Mouse (Mus musculus) frontal cortex, postnatal 10 days (tissue): ENCODE results near the gene Rccd1.
"Not testable (repeated sequence)": the region's sequence is repeated elsewhere in the genome, so short reads cannot be mapped to it uniquely, and the experiment has no call there.

Experiments used
- DNase-seq, 2 experiments: peaks; one replicate each; pipeline ENCODE4 v3.0.0; 2022; ENCODE audit warnings: low spot score in 2 of 2, mixed read lengths in 1 of 2

Gene Rccd1

DNA sequence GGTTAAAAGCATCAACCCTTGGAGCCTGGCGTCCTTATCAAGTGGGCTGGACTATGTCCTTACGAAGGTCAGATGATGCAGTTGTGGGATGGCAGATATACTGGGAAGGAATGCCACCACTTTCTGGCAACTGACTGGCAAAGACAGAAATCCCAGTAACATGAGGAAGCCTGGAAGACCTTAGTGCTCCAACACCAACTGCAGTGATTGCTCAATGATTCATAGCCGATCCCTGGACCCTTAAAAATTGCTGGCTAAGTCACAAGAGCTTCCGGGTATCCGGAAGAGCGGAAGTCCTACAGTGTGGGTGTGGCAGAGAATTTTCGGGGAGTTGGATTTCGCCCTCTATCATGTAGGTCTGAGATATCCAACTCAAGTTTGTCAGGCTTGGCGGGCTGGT is 21.9 kb upstream of the Rccd1 start:
- DNase-seq: no peak

DNA sequence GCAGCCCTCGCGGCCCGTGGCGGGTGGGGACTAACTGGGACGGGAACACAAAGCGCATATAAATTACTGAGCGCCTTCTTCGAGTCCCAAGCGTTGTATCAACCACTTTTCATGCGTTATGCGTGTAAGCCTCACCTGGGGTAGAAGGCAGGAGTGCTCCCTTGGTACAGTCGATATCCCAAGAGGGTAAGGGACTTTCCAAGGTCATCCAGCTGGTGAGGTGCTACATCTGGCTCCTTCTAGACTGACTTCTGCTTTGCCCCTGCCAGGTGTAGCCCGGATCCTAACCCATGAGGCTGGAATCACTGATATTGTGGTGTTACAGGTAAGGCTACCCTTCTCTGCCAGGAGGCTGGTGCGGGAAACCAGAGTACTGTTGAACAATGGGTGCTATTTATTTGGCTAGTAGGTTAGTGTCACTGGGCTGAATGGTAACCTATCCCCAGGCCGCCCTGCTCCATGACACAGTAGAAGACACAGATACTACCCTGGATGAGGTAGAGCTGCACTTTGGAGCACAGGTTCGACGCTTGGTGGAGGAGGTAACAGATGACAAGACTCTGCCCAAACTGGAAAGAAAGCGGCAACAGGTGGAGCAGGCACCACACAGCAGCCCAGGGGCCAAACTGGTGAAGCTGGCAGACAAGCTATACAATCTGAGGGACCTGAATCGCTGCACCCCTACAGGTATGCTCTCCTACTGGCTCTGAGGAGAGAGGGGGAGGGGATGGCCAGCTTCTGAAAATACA is 19.2 kb upstream of the Rccd1 start:
- no peak for DNase-seq

DNA sequence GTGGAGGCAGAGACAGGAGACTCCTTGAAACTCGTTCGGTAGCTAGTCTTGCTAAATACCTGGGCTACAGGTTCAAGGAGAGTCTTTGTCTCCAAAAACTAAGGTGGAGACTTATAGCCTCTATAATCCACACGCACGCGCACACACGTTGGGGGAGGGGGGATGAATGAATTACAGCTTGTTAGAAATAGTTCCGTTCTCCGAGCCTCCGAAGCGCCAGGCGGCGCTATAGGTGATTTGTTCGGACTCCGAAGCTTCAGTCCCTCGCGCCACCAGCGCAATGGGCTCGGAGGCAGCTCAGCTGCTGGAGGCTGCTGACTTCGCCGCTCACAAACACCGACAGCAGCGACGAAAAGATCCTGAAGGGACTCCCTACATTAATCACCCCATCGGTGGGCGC is 18.6 kb upstream of the Rccd1 start, which contains the start of gene Hddc3:
Gene Hddc3 (plus strand): TSS at position 247 of the 400 bp plus-strand sequence.
- peak; percentile 91 to 94 for DNase-seq

DNA sequence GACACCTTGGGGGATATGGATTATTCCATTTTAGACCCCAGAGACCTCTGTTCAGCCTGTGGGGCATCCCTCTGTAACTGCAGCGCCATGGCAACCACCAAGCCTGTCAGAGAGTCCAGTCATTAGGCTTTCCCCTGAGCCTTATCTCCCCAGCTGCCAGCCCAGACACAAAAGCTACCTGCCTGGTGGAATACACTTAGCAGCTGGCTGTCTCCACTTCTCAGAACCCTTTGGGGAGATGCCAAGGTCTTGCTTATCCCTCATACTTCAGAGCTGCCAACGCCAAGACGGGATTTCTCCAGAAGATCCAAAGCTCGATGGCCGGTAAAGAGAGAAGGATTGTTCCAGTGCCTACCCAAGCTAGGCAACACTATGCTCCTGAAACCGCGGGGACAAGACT is 17.5 kb upstream of the Rccd1 start:
- no peak for DNase-seq

DNA sequence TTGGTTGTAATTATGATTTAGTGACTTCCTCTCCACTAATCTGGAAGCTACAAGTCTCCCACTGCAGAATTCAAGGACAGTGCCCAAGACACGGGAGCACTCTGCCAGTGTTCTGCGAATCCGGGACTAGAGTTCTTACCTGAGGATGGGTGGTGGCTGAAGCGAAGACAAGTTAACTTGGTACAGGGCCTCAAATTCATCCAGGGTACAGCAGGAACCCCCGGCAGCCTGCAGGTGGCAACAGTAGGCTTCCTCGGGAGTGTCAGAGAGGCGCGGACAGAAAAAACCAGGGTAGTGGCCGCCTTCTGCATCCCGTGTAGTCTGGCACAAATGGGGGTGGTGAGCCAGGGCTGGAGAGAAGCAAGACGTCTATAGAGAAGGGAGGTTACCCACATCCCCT is 16.5 kb upstream of the Rccd1 start, which contains the start of gene Unc45a:
Gene Unc45a (minus strand): TSS at position 213 of the 400 bp plus-strand sequence.
- DNase-seq: peak in 1 of 2 experiments; percentile 64

DNA sequence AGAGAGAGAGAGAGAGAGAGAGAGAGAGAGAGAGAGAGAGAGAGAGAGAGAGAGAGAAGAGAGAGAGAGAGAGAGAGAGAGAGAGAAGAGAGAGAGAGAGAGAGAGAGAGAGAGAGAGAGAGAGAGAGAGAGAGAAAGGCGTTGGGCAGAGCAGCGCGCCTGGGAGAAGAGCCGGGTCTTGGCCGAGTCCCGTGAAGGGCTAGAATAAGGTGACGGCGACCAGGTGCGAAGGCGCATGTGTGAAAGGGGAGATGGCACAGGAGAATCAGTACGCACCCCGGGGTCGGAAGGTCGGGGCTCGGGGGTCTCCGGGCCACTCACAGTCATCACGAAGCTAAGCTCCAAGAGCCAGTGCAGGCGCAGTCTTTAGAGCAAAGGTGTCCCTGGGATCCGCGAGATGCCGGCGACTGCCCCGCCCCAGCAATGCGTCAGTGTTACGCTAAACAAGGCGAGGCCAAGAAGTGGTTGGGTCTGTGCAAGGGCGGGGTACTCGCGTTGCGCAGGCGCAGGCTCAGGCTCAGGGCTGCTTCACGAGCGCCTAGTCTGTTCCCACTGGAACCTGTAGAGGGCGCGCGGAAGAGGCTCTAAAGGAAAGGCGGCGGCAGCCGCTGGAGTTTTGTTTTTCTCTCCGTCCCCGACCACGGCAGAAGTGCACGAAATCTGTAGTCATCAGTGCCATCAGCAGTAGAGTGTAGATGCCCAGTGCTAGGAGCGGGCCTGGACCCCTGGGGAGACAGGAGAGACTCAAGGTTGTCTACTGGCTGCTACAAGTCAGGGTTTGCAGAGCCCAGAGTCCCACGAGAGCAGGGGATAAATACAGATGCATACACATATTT is 15.8 kb upstream of the Rccd1 start:
- DNase-seq: peak; percentile 94 to 97

DNA sequence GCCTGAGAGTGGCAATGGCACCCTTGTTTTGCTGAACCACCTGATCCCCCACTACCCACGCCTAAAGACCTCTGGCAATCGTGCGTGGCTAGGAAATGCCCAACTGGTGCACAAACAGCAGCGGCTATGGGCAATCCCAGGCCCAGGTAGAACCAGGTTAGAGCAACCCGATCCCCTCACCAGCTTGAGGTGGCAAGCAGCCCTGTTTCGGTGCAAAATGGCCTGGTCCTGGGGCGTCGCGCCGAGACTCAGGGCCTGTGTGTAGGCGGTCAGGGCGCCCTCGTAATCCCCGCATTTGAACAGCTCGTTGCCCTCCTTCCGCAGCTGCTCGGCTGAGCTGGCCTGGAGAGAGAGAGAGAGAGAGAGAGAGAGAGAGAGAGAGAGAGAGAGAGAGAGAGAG is 15.1 kb upstream of the Rccd1 start:
- DNase-seq: no peak

DNA sequence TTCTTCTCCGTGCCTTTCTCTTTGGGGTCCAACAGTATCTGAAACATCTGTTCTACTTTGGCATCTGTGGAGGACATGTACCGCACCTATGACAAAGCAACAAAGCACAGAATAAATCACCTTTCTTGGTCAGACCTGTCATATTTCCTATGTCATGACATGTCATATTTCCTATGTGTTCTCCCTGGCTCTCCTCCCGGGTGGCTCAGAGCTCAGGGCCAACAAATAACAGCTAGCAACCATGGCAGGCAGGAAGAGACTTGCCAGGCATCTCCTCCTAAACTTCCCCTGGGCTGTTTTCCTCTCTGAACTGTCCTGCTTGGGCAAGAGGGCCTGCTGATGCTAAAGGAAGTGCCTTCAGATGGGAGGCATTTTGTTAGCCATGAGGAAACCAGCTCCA is 12.7 kb upstream of the Rccd1 start:
- no peak for DNase-seq

DNA sequence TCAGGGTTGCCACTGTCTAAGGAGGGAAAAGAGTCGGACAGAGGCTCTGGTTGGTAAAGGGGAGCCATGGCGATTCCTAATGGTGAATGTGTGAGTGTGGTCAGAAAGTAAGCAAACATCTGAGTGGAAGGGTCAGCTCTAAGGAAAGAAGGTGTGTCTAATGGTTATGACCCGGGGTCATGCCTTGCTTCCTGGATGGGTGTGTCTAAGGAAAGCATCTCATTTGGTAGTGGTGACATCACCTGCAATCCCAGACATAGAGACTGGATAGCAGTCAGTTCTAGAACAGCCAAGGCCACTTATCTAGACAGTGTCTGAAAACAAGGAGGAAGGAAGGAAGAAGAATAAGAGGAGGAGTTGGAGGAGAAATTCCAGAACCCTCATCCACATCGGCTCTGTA is 10.6 kb upstream of the Rccd1 start:
- no peak for DNase-seq

DNA sequence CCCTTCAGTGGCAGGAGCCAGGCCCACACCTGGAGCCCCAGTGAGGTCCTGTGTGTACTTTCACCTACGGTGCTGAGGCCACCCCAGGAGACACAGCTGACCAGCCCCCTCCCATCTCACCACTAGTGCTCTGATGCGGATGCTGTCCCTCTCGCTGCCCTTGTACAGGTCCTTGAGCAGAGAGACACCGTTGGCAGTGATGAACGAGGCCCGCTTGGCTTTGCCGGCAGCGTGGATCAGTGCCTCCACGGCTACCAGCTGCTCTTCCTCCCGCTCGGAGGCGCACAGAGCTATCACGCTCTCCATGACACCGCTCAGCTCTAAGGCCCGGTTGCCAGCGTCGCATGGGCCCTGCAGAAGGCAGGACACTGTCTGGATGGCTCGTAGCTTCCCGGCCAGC is 7.2 kb upstream of the Rccd1 start:
- DNase-seq: no peak

DNA sequence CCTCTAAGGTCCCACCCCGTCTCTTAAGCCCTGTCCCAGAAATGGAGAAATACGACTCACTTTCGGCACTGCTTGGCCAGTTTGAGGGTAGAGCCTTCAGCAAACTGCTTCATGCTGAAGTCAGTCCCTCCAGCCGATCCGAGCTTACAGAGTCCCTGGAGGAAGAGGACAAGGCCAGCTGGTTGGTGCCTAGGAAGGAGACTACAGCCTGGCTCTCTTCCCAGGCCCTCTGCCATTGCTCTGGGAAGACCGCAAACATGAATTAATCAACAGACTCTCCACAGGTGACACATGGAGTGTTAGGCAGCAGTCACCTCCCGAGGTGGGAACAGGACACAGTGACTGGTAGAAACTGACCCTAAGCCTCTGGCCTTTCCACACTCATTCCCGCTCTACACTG is 6.0 kb upstream of the Rccd1 start:
- no peak for DNase-seq

DNA sequence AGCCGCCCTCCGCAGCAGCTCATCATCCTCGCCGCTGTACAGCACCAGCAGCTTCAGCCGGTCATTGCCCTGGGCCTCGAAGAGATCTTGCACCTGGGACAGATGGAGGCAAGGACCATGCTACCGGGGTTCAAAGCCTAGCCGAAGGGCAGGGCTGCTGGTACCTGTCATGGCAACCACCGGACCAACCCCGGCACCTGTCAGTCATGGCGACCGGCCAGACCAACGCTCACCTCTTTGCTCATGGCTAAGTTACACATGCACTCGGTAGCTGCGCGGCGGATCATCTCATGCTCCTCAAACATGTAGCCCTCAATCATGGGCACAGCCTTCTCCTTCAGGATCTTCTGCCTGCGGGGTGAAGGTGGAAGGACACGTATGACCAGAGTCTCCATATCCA is 1.8 kb upstream of the Rccd1 start:
- no peak for DNase-seq

DNA sequence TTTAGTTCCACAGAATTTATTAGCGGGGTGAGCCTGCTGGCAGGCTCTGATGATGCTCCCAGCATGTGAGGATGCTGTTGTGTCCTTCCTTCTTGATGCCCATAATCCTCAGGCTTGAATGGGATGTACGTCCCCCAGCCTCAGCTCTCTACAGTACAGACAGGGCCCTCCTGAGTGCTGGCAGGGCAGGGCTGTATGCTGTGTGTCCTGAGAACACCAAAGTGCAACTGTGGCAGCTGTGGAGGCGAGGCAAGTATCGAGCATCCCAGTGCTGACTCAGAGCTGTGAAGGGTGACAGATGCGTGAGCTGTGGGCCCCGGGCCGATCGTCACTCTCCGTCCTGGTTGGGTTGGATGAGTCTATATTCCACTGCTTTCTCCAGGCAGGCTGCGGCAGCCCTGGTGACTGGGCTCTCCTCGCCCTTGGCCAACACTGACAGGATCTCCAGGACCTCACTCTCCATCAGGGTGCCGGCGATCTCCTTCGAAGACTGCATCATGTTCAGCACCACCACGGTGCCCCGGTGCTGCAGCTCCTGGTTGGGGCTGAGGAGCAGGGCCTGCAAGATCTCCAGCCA is 1.1 kb upstream of the Rccd1 start:
- no peak for DNase-seq

DNA sequence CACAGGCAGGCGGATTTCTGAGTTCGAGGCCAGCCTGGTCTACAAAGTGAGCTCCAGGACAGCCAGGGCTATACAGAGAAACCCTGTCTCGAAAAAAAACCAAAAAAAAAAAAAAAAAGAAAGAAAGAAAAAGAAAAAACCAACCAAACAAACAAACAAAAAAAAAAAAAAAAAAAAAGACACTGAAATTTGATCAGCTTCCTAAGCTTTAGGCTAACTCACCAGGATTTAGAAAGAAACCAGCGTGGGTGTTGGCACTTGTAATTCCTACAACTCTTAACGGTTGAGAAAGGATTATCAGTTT is 514 bp upstream of the Rccd1 start:
- not testable (repeated sequence) for DNase-seq

DNA sequence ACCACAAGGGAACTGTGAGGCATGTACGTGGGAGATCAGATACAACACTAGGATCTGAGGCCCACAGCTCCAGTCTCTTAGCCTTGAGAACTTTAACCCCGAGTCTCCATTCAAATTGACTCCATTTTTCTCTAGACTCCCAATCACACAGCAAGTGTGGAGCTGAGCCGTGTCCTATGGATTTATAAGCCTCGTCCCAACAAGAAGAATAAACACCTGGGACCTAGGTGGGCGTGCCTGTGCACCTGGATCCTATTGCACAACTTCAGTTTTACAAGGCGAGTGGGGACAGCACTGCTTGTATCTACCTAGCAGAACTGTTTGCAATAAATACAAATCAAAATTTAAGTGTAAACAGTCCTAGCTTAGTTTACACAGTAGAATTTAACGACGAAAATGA is 918 bp downstream of the Rccd1 start:
- DNase-seq: no peak

DNA sequence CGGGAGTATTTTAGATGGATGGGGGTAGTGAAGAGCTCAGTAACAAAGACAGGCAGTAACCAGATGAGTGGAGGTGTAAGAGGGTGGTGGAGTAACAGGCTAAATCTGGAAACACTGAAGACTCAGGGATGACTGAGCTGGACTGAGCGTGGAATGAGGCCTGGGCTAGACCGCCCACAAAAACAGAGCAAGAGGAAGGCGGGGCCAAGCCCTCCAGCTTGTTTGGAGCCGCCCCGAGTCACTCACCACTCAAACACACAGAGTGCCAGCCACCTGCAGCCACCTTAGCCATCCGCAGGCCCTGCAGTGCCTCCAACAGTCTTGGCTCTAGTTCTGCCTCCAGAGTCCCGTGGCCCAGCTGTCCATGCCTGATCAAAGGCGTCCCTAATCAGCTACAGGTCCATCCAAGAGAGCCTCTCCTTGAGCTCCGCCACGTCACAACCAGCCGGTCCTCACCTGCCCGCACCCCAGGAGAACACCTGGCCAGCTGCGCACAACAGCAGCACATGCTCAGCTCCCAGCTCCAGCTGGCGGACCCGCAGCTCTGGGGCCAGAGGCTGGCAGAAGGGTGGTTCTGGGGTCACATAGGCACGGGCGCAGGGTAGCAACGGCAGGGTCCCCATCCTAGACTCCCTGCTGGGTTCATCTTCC is 4.3 kb downstream of the Rccd1 start:
- no peak for DNase-seq

DNA sequence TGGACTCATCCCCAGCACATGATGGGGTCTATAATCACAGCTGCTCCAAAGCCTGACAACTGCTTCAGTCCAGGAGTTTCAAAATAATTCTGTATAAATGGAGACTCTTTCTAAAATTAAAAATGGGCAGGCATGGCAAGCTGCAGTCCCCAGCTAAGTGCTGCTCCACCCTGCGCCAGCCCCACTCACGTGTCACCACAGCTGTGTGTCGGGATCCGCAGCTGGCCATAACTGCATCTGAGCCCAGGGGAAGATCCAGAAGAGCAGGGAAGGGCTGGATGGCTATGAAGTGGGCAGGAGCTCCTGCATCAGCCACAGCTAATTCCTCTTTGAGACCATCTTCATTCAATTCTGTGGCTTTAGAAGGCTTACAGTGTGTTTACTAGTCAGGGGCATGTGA is 5.6 kb downstream of the Rccd1 start:
- DNase-seq: no peak

DNA sequence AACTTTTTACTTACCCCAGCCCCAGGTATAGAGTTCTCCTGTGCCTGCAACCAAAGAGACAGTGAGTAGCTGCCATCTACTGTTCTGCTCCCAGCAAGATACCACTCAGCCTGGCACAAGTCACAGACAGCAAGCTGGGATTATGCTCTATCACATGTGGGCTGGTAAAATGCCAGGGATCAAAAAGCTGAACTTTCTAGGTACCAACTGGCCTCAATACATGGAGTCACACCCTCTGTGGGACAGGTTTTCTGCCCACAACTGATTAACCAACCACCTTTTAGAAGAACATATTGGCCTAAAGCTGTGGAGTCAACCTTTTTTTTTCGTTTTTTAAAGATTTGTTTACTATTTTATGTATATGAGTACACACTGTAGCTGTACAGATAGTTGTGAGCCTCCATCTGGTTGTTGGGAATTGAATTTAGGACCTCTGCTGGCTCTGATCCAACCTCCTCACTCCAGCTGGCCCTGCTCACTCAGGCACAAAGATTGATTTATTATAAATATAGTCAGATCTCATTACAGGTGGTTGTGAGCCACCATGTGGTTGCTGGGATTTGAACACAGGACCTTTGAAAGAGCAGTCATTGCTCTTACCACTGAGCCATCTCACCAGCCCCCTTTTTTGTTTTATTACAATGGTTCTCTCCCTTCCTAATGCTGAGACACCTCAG is 6.7 kb downstream of the Rccd1 start:
- no peak for DNase-seq

DNA sequence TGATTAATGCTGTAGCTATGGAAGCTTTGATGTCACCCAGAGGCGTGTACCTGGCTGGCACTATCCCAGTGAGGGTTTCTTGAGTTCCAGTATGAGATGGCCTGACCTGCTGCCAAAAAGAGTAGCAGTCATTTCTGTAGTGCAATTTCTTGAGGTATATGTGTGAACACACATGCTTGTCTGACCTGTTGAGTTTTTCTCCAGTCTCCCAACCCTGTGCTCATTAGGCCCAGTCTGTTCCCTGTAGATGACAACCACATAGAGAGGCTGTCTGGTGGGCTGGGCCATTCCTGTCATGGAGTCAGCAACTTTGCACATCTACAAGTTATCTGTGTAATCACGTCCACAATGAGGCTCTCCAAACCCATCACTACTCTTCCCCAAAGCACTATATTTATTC is 8.5 kb downstream of the Rccd1 start:
- DNase-seq: no peak

DNA sequence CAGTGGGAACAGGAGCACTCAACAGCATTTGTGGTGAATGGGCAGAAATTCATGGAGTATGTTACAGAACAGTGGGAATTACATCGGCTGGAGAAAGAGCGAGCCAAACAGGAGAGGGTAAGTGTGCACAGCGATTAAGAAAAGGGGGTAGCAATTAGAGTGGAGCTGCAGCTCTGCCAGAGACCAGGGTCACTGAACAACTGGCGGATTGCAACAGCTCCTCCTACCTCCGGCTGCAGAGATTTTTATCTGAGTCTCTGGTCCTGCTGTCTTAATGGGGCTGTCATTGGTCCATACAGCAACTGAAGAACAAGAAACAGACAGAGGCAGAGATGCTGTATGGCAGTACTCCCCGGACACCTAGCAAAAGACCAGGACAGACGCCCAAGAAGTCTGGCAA is 13.5 kb downstream of the Rccd1 start:
- no peak for DNase-seq

DNA sequence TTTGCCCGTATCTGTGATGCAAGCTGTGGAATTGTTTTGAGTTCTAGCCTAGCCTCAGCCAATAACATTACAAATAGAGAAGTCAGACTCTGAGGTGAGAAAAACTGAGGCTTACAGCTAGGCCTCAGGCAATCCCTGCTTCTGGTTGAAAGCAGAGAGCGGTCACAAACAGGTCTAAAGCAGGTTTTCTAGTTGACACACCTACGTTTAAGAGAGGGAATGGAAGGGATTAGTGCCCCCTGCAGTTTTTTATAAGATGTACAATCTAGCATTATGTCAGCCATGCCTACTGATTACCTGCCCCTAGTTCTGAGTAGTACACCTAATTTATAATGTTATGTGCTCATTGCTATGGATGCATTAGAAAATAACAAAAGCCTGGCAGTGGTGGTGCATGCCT is 16.5 kb downstream of the Rccd1 start:
- DNase-seq: no peak

DNA sequence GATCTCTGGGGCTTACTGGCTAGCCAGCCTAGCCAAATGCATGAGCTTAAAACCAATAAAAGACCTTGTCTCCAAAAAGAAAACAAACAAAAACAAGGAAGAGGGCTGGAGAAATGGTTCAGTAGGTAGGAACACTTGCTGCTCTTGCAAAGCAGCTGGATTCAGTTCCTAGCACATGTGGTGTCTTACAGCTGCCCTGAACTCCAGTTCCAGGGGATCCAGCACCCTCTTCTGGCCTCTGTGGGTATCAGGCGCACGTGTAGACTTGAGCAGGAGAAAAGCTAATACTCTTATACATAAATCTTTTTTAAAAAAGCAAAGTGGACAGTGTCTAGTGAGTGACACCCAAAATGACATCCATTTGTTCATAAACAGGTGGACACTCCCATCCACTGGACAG is 22.7 kb downstream of the Rccd1 start:
- no peak for DNase-seq
